Mouse (Mus musculus) brain, embryonic 14.5 days (tissue): Measurements from ENCODE around the gene Cd160.

Experiments used
- CTCF ChIP-seq: fragments of 200-500 bp; IDR thresholded peaks from 2 replicates; pipeline ENCODE4 v1.5.1; 2012; ENCODE audit warnings: inconsistent platforms, mild to moderate bottlenecking, moderate library complexity, borderline replicate concordance; ENCODE audit not compliant: insufficient read depth, insufficient read length; ENCODE audit errors: extremely low read depth
- POLR2A ChIP-seq: fragments of 200-500 bp; IDR thresholded peaks from 2 replicates; pipeline ENCODE4 v1.6.1; 2012; ENCODE audit warnings: mild to moderate bottlenecking, inconsistent platforms, borderline replicate concordance; ENCODE audit not compliant: poor library complexity, insufficient read depth, insufficient read length, severe bottlenecking; ENCODE audit errors: extremely low read depth

- TF ChIP-seq CTCF (no peak), POLR2A (no peak)
Measured at GRCm38 (mm10) chr3:96820116-96820915, 8.8 kb downstream of the Cd160 start.
